Mouse (Mus musculus) embryo, embryonic 11.5 days (tissue): ENCODE data around the gene Stard10.

ENCODE experiments used
- DNase-seq: peaks from one replicate; pipeline ENCODE4 v3.0.0-alpha.2; 2012; ENCODE audit warnings: low read depth, low spot score

Stard10 gene

GRCm38 (mm10) chr7:101317014-101317413 lies at the start of gene Stard10:
Stard10 (plus strand) TSS chr7:101317086.
- DNase-seq, result no peak

GRCm38 (mm10) chr7:101267457-101268259 lies 49.2 kb upstream of the Stard10 start:
- DNase-seq, result no peak

GRCm38 (mm10) chr7:101271602-101272001 lies 45.3 kb upstream of the Stard10 start:
- no peak for DNase-seq

GRCm38 (mm10) chr7:101272466-101273160 lies 44.3 kb upstream of the Stard10 start:
- DNase-seq, result no peak

- no peak for DNase-seq
Measured at GRCm38 (mm10) chr7:101282721-101283120, 34.2 kb upstream of the Stard10 start.

- no peak for DNase-seq
Measured at GRCm38 (mm10) chr7:101284504-101284903, 32.4 kb upstream of the Stard10 start.

GRCm38 (mm10) chr7:101286891-101287290 lies 30.0 kb upstream of the Stard10 start:
- DNase-seq, result no peak

GRCm38 (mm10) chr7:101287820-101288219 lies 29.1 kb upstream of the Stard10 start:
- no peak for DNase-seq

- no peak for DNase-seq
Measured at GRCm38 (mm10) chr7:101288436-101288835, 28.4 kb upstream of the Stard10 start.

GRCm38 (mm10) chr7:101290401-101290800 lies 26.5 kb upstream of the Stard10 start:
- no peak for DNase-seq

GRCm38 (mm10) chr7:101291211-101291610 lies 25.7 kb upstream of the Stard10 start:
- no peak for DNase-seq

- DNase-seq, result no peak
Measured at GRCm38 (mm10) chr7:101291641-101292040, 25.2 kb upstream of the Stard10 start.

- no peak for DNase-seq
Measured at GRCm38 (mm10) chr7:101292086-101292485, 24.8 kb upstream of the Stard10 start.

GRCm38 (mm10) chr7:101292696-101293095 lies 24.2 kb upstream of the Stard10 start:
- DNase-seq, result no peak

GRCm38 (mm10) chr7:101293138-101293537 lies 23.7 kb upstream of the Stard10 start:
- DNase-seq, result no peak

- DNase-seq, result no peak
Measured at GRCm38 (mm10) chr7:101293611-101294010, 23.3 kb upstream of the Stard10 start.

- DNase-seq, result no peak
Measured at GRCm38 (mm10) chr7:101295438-101295837, 21.4 kb upstream of the Stard10 start.

- DNase-seq, result peak; percentile 75
Measured at GRCm38 (mm10) chr7:101296252-101297022, 20.4 kb upstream of the Stard10 start.

GRCm38 (mm10) chr7:101297023-101297405 lies 19.9 kb upstream of the Stard10 start:
- no peak for DNase-seq

- DNase-seq, result no peak
Measured at GRCm38 (mm10) chr7:101298375-101298774, 18.5 kb upstream of the Stard10 start.

GRCm38 (mm10) chr7:101301361-101301880 lies 15.5 kb upstream of the Stard10 start:
- DNase-seq, result no peak

- DNase-seq, result peak; percentile 87
Measured at GRCm38 (mm10) chr7:101301881-101302456, 14.9 kb upstream of the Stard10 start, which contains the start of gene Atg16l2. Atg16l2 (minus strand) TSS chr7:101302251.
